Mouse (Mus musculus) ovary, postnatal 10 days (tissue): Measurements from ENCODE around the gene Tecpr2.

Experiments used
- DNase-seq: peaks from one replicate; pipeline ENCODE4 v3.0.0; 2022; ENCODE audit warnings: low spot score

The Tecpr2 gene

GRCm38 (mm10) chr12:111007134-111008103 lies 118.4 kb downstream of the Tecpr2 start:
- no peak for DNase-seq

- DNase-seq = no peak
Observed at GRCm38 (mm10) chr12:111008500-111009490, 119.7 kb downstream of the Tecpr2 start.

- no peak for DNase-seq
Observed at GRCm38 (mm10) chr12:111009615-111010257, 120.7 kb downstream of the Tecpr2 start.

- DNase-seq = no peak
Observed at GRCm38 (mm10) chr12:111016807-111017206, 127.7 kb downstream of the Tecpr2 start.

- DNase-seq = no peak
Observed at GRCm38 (mm10) chr12:111018068-111018467, 129.0 kb downstream of the Tecpr2 start.

GRCm38 (mm10) chr12:111019086-111019485 lies 130.0 kb downstream of the Tecpr2 start:
- no peak for DNase-seq

GRCm38 (mm10) chr12:111021138-111021537 lies 132.1 kb downstream of the Tecpr2 start:
- DNase-seq = no peak

GRCm38 (mm10) chr12:111021577-111021976 lies 132.5 kb downstream of the Tecpr2 start:
- DNase-seq = no peak
